Mouse (Mus musculus): ENCODE data around the gene Ctbp1. TPM values are rescaled to one million over a fixed set of nuclear protein-coding genes. Genes with fewer than 3 reads are reported as not detected.

Gene Ctbp1
- polyA plus RNA-seq, 1 experiment from 2014 or later, result 206 TPM

DNA sequence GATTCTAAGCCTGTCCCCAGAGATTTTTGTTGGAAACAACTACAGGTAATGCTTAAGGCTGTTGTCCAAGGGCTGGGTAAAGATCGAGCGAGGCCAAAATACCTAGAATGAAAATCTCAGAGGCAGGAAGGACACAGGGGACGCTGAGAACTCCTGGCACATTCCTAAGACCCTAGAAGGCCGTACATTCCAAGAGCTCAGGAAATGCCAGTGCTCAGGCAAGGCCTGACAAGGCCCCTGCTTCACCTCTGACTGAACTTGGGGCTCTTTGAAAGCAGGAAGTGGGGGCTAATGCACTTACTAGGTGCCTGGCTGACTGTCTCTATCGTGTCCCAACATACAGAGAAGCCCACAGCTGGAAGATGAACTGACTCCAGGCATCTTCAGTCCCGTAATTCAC lies 52.4 kb downstream of the Ctbp1 start:
- Histone ChIP-seq H3K36me3 (replicated peaks) (no peaks in the 10 kb centered on the region), H3K9ac (no peak overlapping the region), H3K4me2 (no peak overlapping the region), H3K27ac (replicated peaks) (no peak overlapping the region), H3K9me3 (replicated peaks) (no peaks in the 10 kb centered on the region), H3K4me3 (replicated peaks) (no peak overlapping the region), H3K27me3 (no peaks in the 10 kb centered on the region), H3K4me1 (replicated peaks) (peaks cover 61% of the 10 kb centered on the region)
- ATAC-seq (ENCODE audit: insufficient read depth), result no peak
- 44% methylated on average over 6 of the region's 6 CpGs for WGBS (ENCODE audit: insufficient replicate concordance)

DNA sequence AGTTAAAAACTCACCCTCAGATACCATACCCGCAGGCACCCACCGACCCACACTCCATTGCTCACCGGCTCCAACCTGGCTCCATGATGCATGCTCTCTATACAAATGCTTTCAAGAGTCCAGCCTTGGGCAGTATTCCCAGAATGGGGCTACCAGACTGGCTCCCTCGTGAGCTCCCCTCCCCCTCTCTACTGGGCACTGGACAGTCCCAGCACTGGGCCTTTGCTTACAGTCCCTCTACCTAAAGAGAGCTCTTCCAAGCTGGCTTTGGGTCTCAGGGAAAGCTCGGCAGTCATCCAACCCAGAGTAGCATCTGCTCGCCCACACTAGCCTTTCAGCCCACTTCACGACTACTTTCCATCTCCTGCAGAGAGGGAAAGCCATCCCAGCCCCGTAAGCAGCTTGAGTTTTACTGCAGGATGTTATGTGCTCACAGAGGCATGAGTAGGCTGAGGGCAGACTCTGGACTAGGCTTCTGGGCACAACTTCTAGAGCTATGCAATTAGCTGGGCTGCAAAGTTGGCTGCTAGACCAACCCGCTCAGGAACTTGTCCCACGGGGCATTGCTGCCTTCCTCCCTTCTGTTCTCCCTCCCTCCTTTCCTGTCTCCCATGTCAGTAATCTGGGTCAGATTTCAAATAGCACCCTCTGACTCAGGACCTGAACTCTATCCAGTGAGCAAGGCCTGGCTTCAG lies 54.3 kb downstream of the Ctbp1 start:
- no peak overlapping the region for H3K9ac ChIP-seq
- H3K27ac ChIP-seq (replicated peaks), result no peak overlapping the region
- H3K4me3 ChIP-seq (replicated peaks), result no peak overlapping the region
- ATAC-seq (ENCODE audit: insufficient read depth), result no peak
- no peaks in the 10 kb centered on the region for H3K27me3 ChIP-seq
- H3K4me2 ChIP-seq, result no peak overlapping the region
- H3K4me1 ChIP-seq (replicated peaks), result peaks cover 75% of the 10 kb centered on the region
- WGBS (ENCODE audit: insufficient replicate concordance), result 72% methylated on average over 10 of the region's 10 CpGs
- no peaks in the 10 kb centered on the region for H3K36me3 ChIP-seq (replicated peaks)
- no peaks in the 10 kb centered on the region for H3K9me3 ChIP-seq (replicated peaks)

DNA sequence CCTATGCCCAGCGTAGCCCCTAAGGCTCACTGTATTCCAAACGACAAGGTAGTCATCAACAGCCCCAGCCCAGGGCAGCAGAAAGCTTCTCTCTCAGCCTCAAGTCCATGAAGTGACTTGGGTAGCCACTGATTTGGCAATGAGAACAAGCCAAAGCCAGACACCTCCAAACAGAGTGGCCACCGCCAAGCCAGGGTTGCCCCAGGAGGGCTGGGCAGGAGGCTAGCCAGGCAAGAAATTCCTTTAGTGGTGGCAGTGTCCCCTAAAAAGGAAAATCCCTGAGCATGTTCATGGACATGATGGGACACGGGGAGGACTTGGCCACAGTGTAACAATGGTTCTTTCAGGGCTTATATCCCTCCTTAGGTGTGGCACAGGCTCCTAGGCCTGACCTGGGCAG lies 55.0 kb downstream of the Ctbp1 start:
- H3K27ac ChIP-seq (replicated peaks), result no peak overlapping the region

DNA sequence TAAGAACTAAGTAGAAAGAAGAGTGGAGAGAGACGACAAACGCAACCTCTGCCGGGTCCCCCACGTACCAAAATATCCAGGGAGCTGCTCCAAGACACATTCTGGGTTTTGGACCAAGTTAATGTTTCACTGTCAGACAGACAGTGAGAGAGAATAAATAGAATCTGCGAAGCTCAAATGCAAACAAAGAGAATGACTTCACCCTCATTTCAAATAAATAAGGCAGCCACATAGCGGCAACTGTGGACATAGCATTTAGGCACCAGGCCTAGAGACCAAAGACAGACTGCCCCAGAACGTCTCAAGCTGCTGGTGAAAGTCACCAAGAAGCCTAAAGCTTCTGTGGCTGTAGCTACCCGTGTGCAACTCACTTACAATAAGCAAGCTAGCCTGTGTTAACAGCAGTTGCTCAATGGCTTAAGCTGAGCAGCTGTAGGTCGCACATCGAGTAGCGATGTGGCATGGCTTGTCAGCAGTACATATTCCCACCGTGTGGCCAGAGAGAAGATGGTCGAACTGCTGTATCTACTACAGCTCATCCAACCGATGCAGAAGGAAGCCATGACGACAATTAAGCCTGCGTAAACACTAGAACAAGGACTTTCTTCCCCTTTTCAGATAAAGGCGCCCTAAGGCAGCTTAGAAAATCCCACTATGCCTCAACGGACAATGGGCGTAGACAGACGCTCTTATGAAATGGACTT lies 55.9 kb downstream of the Ctbp1 start:
- no peak; the same call in 1 of the 2 replicates for ATAC-seq (ENCODE audit: insufficient read depth)
- WGBS (ENCODE audit: insufficient replicate concordance), result 57% methylated on average over 20 of the region's 20 CpGs

More for the DNA sequence above, 55.0 kb downstream of the Ctbp1 start:
- Histone ChIP-seq H3K9me3 (replicated peaks) (no peaks in the 10 kb centered on the region), H3K36me3 (replicated peaks) (no peaks in the 10 kb centered on the region), H3K9ac (no peak overlapping the region), H3K4me3 (replicated peaks) (no peak overlapping the region), H3K27me3 (no peaks in the 10 kb centered on the region), H3K4me2 (no peak overlapping the region), H3K4me1 (replicated peaks) (peaks cover 75% of the 10 kb centered on the region)
- WGBS (ENCODE audit: insufficient replicate concordance), result 73% methylated on average over 4 of the region's 4 CpGs
- no peak for ATAC-seq (ENCODE audit: insufficient read depth)

DNA sequence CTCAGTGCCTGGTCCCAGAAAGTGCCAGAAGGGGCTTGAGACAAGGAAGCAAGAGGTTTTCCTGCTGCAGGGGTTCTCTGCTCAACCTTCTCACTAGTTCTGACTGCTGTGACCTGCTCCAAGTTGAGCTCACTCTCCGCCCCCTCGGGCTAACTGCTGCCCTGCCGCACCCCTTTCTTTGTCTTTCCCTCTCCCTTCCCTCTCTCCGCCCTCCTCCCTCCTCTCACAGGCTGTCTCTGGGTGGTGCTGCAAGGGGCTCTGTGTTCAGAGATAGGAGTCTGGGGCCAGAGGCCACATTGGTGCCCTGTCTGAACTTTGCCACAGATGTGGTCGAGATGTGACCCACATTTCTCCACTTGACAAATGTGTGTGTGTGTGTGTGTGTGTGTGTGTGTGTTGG lies 56.7 kb downstream of the Ctbp1 start, which contains the start of gene Spon2:
Gene Spon2, minus strand, starts transcription at position 375 of the 400 bp plus-strand sequence.
- H3K4me1 ChIP-seq (replicated peaks), result peaks cover 59% of the 10 kb centered on the region
- H3K27me3 ChIP-seq, result no peaks in the 10 kb centered on the region
- H3K4me3 ChIP-seq (replicated peaks), result peak within 1 kb of the TSS; percentile 35

More for the DNA sequence above, 55.9 kb downstream of the Ctbp1 start:
- peak overlapping the region; percentile 66 for H3K4me2 ChIP-seq
- 0 out of 2 replicates have a peak, but pooled peaks cover 2% of the 10 kb centered on the region for H3K36me3 ChIP-seq (replicated peaks)
- no peaks in the 10 kb centered on the region for H3K27me3 ChIP-seq
- peaks cover 66% of the 10 kb centered on the region for H3K4me1 ChIP-seq (replicated peaks)
- H3K9ac ChIP-seq, result no peak overlapping the region
- H3K27ac ChIP-seq (replicated peaks), result peak overlapping the region; percentile 81
- H3K4me3 ChIP-seq (replicated peaks), result no peak overlapping the region
- H3K9me3 ChIP-seq (replicated peaks), result no peaks in the 10 kb centered on the region

DNA sequence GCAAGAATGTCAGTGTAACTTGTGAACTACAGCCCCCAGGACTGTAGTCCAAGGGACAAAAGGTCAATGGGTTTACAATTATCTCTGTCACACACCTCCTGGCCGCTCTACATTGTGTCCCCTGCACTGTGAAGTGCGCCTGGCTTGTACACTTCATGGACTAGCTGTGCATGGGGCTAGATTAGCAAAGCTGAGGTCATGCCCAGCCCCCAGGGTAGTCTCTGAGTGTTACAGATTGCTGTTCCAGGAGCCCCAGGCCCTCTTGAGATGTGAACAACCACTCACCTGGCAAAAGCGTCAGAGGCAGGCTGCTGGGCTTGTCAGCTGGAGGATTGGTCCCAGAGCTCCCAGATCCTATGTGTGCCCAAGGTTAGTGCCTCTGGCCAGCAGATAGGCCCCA lies 57.1 kb downstream of the Ctbp1 start:
- peak overlapping the region; percentile 33; the same call in 1 of the 2 replicates for H3K9ac ChIP-seq
- peaks cover 54% of the 10 kb centered on the region for H3K4me1 ChIP-seq (replicated peaks)
- H3K9me3 ChIP-seq (replicated peaks), result no peaks in the 10 kb centered on the region
- ATAC-seq (ENCODE audit: insufficient read depth), result peak; percentile 70
- 0 out of 2 replicates have a peak, but pooled peaks cover 3% of the 10 kb centered on the region for H3K36me3 ChIP-seq (replicated peaks)
- H3K4me3 ChIP-seq (replicated peaks), result peak overlapping the region; percentile 35
- WGBS (ENCODE audit: insufficient replicate concordance), result 25% methylated on average over 3 of the region's 3 CpGs
- H3K27ac ChIP-seq (replicated peaks), result peak overlapping the region; percentile 81
- H3K27me3 ChIP-seq, result no peaks in the 10 kb centered on the region
- H3K4me2 ChIP-seq, result peak overlapping the region; percentile 66

More for the DNA sequence above, 56.7 kb downstream of the Ctbp1 start, which contains the start of gene Spon2:
- 5% methylated on average over 5 of the region's 5 CpGs for WGBS (ENCODE audit: insufficient replicate concordance)
- no peaks in the 10 kb centered on the region for H3K9me3 ChIP-seq (replicated peaks)
- peak within 1 kb of the TSS; percentile 66 for H3K4me2 ChIP-seq
- H3K36me3 ChIP-seq (replicated peaks), result 0 out of 2 replicates have a peak, but pooled peaks cover 3% of the 10 kb centered on the region
- peak; percentile 88 for ATAC-seq (ENCODE audit: insufficient read depth)
- peak within 1 kb of the TSS; percentile 33; the same call in 1 of the 2 replicates for H3K9ac ChIP-seq
- H3K27ac ChIP-seq (replicated peaks), result peak within 1 kb of the TSS; percentile 81

DNA sequence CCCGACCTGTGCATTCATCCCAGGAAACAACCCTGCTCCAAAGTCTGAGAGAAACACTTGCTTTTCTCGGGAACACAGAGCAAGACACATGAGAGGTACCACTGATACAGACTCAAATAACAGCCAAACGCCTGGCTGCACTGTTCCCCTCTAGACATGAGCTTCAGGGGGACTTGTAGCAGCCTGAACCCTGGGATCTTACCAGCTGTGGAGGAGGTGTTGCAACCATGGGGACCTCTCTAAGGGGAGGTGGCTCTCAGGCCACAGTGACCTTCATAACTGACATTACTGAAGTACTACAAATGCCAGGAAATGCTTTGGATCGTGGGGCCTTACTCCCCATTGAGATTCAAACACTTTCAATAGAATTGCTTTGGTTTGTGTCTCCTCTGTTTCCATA lies 60.1 kb downstream of the Ctbp1 start:
- 53% methylated on average over 4 of the region's 4 CpGs for WGBS (ENCODE audit: insufficient replicate concordance)
- no peak for ATAC-seq (ENCODE audit: insufficient read depth)
- H3K9ac ChIP-seq, result no peak overlapping the region

DNA sequence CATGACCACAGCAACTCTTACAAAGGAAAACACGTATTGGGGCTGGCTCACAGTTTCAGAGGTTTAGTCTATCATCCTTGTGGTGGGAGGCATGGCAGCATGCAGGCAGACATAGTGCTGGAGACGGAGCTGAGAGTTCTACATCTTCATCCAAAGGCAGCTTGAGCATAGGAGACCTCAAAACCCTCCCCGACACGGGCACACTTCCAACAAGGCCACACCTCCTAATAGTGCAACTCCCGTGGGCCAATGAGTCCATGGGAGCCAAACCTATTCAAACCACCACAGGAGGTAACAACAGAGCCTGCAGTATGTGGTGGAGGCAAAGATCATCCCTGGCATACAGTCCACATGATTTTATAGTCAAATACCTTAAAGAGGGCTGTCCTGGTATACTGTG lies 63.5 kb downstream of the Ctbp1 start:
- Histone ChIP-seq H3K27ac (replicated peaks) (no peak overlapping the region), H3K9me3 (replicated peaks) (no peaks in the 10 kb centered on the region), H3K9ac (no peak overlapping the region), H3K36me3 (replicated peaks) (0 out of 2 replicates have a peak, but pooled peaks cover 3% of the 10 kb centered on the region), H3K4me2 (no peak overlapping the region), H3K4me3 (replicated peaks) (no peak overlapping the region), H3K27me3 (no peaks in the 10 kb centered on the region), H3K4me1 (replicated peaks) (peaks cover 23% of the 10 kb centered on the region)
- WGBS (ENCODE audit: insufficient replicate concordance), result 61% methylated on average over 5 of the region's 5 CpGs
- no peak for ATAC-seq (ENCODE audit: insufficient read depth)

More for the DNA sequence above, 60.1 kb downstream of the Ctbp1 start:
- H3K27ac ChIP-seq (replicated peaks), result no peak overlapping the region
- no peak overlapping the region for H3K4me2 ChIP-seq
- H3K4me1 ChIP-seq (replicated peaks), result peaks cover 41% of the 10 kb centered on the region
- H3K27me3 ChIP-seq, result no peaks in the 10 kb centered on the region
- H3K36me3 ChIP-seq (replicated peaks), result 0 out of 2 replicates have a peak, but pooled peaks cover 3% of the 10 kb centered on the region
- no peaks in the 10 kb centered on the region for H3K9me3 ChIP-seq (replicated peaks)
- H3K4me3 ChIP-seq (replicated peaks), result no peak overlapping the region

DNA sequence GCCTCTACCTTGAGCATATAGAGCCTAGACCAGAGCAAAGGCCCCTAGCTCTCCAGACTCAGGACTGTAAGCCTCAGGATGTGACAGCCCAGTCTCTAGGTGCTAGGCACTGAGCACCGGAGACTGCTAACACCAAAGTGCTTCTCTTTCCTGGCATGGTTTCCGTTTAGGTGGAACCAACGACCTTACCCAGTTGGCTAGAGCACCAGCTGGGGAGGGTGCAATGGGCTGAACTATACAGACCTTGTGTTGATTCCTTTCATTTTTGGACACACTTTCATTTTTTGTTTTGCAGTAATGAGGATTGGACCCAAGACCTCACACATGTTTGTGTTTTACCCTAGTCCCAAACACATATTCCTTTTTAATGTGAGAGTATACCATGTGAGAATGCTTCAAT lies 64.3 kb downstream of the Ctbp1 start:
- Histone ChIP-seq H3K27me3 (no peaks in the 10 kb centered on the region), H3K9me3 (replicated peaks) (no peaks in the 10 kb centered on the region), H3K4me3 (replicated peaks) (no peak overlapping the region), H3K9ac (no peak overlapping the region), H3K4me1 (replicated peaks) (peaks cover 24% of the 10 kb centered on the region), H3K4me2 (no peak overlapping the region), H3K27ac (replicated peaks) (no peak overlapping the region), H3K36me3 (replicated peaks) (0 out of 2 replicates have a peak, but pooled peaks cover 3% of the 10 kb centered on the region)
- no peak for ATAC-seq (ENCODE audit: insufficient read depth)
- 71% methylated on average over 3 of the region's 3 CpGs for WGBS (ENCODE audit: insufficient replicate concordance)

DNA sequence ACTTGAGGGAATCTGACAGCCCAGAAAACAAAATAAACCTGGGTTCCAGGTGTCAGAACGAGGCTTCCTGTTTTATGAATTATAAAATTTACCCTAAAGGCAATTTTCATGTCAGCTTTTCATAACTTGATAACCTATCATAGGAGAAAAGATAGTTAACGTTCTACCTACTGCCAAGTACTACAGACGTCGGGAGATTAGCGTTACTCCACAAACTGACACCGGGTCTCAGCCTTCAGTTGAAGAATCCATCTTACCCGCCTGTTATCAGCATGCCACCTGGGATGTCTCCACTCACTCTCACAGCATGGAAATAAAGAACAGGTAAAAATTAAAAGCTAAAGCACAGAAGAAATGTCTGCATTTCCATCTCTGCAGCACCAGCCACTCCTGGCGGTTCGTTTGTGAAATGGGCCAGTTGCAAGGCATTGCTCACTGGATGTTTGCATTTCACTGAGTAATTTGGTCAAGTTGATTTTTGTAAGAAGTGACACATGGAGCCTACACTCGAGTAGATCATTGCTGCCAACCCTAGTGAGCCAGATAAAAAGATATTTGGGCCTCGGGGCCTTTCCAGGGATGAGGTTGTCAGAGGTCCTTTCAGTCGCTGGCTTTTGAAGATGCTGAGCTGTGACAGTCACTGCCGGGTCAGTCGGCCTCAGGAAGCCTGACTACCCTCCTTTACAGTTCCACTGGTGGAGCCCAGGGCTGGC lies 66.1 kb downstream of the Ctbp1 start:
- no peaks in the 10 kb centered on the region for H3K36me3 ChIP-seq (replicated peaks)
- WGBS (ENCODE audit: insufficient replicate concordance), result 52% methylated on average over 14 of the region's 14 CpGs
- no peak overlapping the region for H3K9ac ChIP-seq
- H3K27me3 ChIP-seq, result no peaks in the 10 kb centered on the region
- H3K4me3 ChIP-seq (replicated peaks), result no peak overlapping the region
- no peak overlapping the region for H3K27ac ChIP-seq (replicated peaks)
- H3K4me1 ChIP-seq (replicated peaks), result peaks cover 34% of the 10 kb centered on the region
- no peak for ATAC-seq (ENCODE audit: insufficient read depth)
- no peak overlapping the region for H3K4me2 ChIP-seq
- H3K9me3 ChIP-seq (replicated peaks), result no peaks in the 10 kb centered on the region

DNA sequence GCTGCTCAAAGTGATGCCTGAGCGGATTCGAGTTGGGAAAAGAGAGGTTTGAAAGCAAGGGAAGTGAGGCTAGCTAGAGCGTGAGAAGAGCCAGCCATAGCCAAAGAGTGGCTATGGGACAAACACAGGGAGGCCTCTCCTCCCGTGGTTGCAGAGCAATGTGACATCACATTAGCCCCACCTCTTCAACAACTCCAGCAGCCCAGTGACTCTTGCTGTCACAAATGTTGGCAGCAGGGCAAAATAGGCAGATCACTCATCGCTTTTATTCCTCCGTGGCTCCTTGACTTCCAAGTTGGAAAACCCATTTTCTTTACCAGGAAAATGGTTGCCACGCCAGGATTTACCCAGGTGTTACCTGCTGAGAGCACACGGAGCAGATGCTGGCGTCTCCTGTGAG lies 67.7 kb downstream of the Ctbp1 start:
- Histone ChIP-seq H3K27ac (replicated peaks) (no peak overlapping the region), H3K4me3 (replicated peaks) (no peak overlapping the region), H3K27me3 (no peaks in the 10 kb centered on the region), H3K9me3 (replicated peaks) (no peaks in the 10 kb centered on the region), H3K4me2 (no peak overlapping the region), H3K9ac (no peak overlapping the region), H3K36me3 (replicated peaks) (no peaks in the 10 kb centered on the region), H3K4me1 (replicated peaks) (peaks cover 42% of the 10 kb centered on the region)
- ATAC-seq (ENCODE audit: insufficient read depth), result no peak
- WGBS (ENCODE audit: insufficient replicate concordance), result 50% methylated on average over 9 of the region's 9 CpGs
